Mouse (Mus musculus) megakaryocyte, embryonic 14.5 days (primary cell): Measurements from ENCODE around the gene Dusp1.

Source experiments
- FLI1 ChIP-seq: IDR thresholded peaks from 2 replicates; pipeline ENCODE4 v1.6.1; 2012; ENCODE audit warnings: low read length, inconsistent platforms, mixed read lengths
- GATA1 ChIP-seq: IDR thresholded peaks from 3 replicates; pipeline ENCODE4 v1.6.1; 2012; ENCODE audit warnings: mixed read lengths, low read length, inconsistent platforms, borderline replicate concordance

DNA sequence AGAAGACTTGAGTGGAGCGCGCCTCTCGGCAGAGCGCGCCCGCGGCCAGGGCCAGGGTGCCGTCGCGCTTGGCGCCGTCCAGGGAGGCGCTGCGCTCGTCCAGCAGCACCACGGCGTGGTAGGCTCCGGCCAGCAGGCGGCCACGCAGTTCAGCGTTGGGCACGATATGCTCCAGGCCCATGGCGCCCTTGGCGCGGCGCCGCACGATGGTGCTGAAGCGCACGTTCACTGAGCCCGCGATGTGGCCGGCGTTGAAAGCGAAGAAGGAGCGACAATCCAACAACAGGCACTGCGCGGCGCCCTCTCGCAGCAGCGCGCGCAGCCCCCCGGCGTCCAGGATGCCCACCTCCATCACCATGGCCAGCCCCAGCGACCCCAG lies 54.0 kb downstream of the Dusp1 start:
- TF ChIP-seq FLI1 (no peak), GATA1 (no peak)
